Comparison of ENCODE assay signal across 16 mouse cellular contexts in genomic region chr11:43236360-43237039, GRCm38 (mm10).
"Had no signal": no experiment of that assay in that cellular context is flagged by ENCODE, and none has a peak within 500 bp of the region (broad histone marks: within the 10 kb centered on the region; RNA-seq: fewer than 3 reads in every experiment).

No protein-coding gene starts in this region.

- H3K9ac ChIP-seq: limb, embryonic 12.5 days; liver, embryonic 13.5 days; liver, postnatal 0 days; lung, embryonic 15.5 days; midbrain, embryonic 13.5 days; stomach, embryonic 15.5 days had no signal

- H3K4me2 ChIP-seq: limb, embryonic 12.5 days; liver, embryonic 13.5 days; lung, embryonic 15.5 days; midbrain, embryonic 13.5 days; stomach, embryonic 15.5 days had no signal

- H3K4me3 ChIP-seq: layer of hippocampus, adult 2 months; limb, embryonic 12.5 days; liver, embryonic 13.5 days; lung, embryonic 15.5 days; megakaryocyte, embryonic 14.5 days; midbrain, embryonic 13.5 days; stomach, embryonic 15.5 days had no signal

- H3K4me1 ChIP-seq: limb, embryonic 12.5 days; liver, embryonic 13.5 days; lung, embryonic 15.5 days; megakaryocyte, embryonic 14.5 days; stomach, embryonic 15.5 days had no signal

- ATAC-seq: liver, postnatal 0 days; midbrain, embryonic 13.5 days had no signal

- H3K27me3 ChIP-seq: limb, embryonic 12.5 days; liver, embryonic 13.5 days; lung, embryonic 15.5 days; megakaryocyte, embryonic 14.5 days; midbrain, embryonic 13.5 days; stomach, embryonic 15.5 days had no signal

- H3K9me3 ChIP-seq: limb, embryonic 12.5 days; liver, embryonic 13.5 days; lung, embryonic 15.5 days; megakaryocyte, embryonic 14.5 days; midbrain, embryonic 13.5 days; stomach, embryonic 15.5 days had no signal

- DNase-seq: kidney, postnatal 10 days; kidney, postnatal 4 days; liver; liver, embryonic 13.5 days; liver, postnatal 0 days; lung, postnatal 14 days; right cerebral cortex, postnatal 14 days; thymus, adult 2 months; thymus, postnatal 36 days had no signal

- H3K27ac ChIP-seq: layer of hippocampus, adult 2 months; limb, embryonic 12.5 days; liver, embryonic 13.5 days; lung, embryonic 15.5 days; macrophage; midbrain, embryonic 13.5 days; stomach, embryonic 15.5 days had no signal

- H3K36me3 ChIP-seq: limb, embryonic 12.5 days; liver, embryonic 13.5 days; lung, embryonic 15.5 days; midbrain, embryonic 13.5 days; stomach, embryonic 15.5 days had no signal
